Mouse (Mus musculus): ENCODE data around the gene Prkar1a. TPM values are rescaled to one million over a fixed set of nuclear protein-coding genes. Genes with fewer than 3 reads are reported as not detected.

Gene Prkar1a
- polyA plus RNA-seq, 1 experiment: 145 TPM

DNA sequence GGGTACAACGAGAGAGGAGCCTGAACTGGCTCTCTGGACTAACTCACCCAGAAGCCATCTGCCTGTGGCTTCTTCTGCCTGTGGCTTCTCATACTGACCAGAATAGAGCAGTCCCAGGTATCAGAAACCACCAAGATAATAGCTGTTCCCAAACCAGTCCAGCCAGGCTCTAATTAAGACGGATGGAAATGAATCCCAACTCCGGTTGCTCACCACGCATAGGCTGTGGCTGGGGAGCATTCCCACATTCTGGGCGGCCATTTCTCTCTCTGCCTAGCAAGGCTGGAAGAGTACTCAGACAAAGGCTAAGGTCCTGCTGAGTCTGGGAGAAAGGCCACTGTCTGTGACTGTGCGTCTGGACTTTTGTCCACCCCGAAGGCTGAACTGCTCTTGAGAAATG is 67.8 kb downstream of the Prkar1a start:
- 90% methylated on average over 7 of the region's 7 CpGs for whole genome bisulfite sequencing
- H3K27ac ChIP-seq (ENCODE audit: control insufficient read depth, insufficient read depth, low read length): no peak overlapping the region
- TF ChIP-seq CTCF (IDR thresholded peaks at IDR 0.05; ENCODE audit: borderline replicate concordance, control insufficient read depth, extremely low read depth, insufficient read depth, low read length, poor library complexity): no peak
- no peak for TF ChIP-seq POLR2A (IDR thresholded peaks at IDR 0.05; ENCODE audit: control insufficient read depth, extremely low read depth, insufficient read depth, low read length, poor library complexity)

DNA sequence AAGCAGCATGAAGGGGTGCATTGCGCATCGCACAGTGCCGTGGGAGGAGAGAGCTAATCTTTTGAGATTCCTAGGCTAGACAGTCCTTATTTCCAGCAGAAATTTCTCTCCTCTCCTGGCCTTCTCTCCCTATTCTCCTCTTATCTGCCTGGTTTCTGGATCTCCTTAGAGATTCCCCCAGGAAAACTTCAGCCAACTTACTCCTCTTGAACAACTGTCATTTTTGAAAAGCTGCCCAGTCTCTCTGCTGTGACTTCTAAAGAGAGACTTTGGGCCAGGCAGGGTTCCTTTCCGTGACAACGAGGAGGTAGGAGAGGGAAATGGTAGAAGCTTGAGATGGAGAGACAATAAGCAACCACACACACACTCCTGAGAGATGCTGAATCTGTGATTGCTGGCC is 68.2 kb downstream of the Prkar1a start:
- Histone ChIP-seq H3K27me3 (ENCODE audit: control insufficient read depth, insufficient read depth, low read length) (peaks cover 14% of the 10 kb centered on the region; the same call in 1 of the 2 replicates), H3K4me3 (ENCODE audit: control insufficient read depth, insufficient read depth, low read length) (no peak overlapping the region)

More for the DNA sequence above, 67.8 kb downstream of the Prkar1a start:
- H3K36me3 ChIP-seq (ENCODE audit: control insufficient read depth, insufficient read depth, low read length): no peaks in the 10 kb centered on the region
- peaks cover 10% of the 10 kb centered on the region; the same call in 1 of the 2 replicates for H3K27me3 ChIP-seq (ENCODE audit: control insufficient read depth, insufficient read depth, low read length)
- DNase-seq: no peak
- H3K4me1 ChIP-seq (replicated peaks; ENCODE audit: control insufficient read depth, insufficient read depth, low read length): no peaks in the 10 kb centered on the region
- H3K4me3 ChIP-seq (ENCODE audit: control insufficient read depth, insufficient read depth, low read length): no peak overlapping the region

DNA sequence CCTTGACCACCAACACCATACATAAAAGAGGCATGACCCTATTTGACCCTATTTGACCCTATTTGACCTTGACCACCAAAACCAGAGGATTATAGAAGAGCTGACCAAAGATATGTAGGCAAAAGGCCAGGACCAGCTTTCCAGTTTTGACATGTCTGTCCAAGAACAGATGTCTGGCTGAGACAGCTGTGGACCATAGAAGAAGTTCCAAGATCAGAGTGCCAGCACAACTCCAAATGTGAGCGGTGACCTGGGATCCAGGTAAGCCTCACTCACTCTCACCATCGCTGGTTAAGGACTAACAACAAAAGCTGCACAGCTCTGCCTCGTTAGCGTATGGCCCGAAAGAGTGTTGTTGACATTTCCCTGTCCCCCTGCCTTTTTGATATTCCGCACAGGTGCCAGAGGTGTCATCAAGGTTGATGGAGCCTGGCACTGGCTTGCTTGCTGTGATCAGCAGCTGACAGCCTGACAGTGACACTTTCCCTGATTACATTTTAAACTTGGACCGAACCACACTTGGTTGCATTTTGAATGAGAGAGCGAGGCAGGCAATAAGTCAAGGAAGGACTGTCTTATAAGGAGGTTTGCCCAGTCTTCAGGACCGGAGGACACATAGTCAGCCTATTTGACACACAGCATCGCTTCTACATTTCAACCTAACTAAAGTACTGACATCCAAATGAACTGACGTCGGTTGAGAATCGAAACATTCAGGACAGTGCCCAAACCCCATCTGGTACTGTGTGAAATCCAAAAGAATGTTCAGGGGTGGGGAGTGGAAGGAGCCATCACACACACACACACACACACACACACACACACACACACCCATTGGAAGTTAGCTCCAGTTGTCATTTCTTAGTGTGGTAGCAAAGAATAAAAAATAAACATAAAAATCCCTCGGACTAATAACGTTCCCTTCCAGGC is 69.0 kb downstream of the Prkar1a start:
- TF ChIP-seq POLR2A (IDR thresholded peaks at IDR 0.05; ENCODE audit: control insufficient read depth, extremely low read depth, insufficient read depth, low read length, poor library complexity) (no peak), CTCF (IDR thresholded peaks at IDR 0.05; ENCODE audit: borderline replicate concordance, control insufficient read depth, extremely low read depth, insufficient read depth, low read length, poor library complexity) (no peak)
- Histone ChIP-seq H3K27ac (ENCODE audit: control insufficient read depth, insufficient read depth, low read length) (no peak overlapping the region), H3K27me3 (ENCODE audit: control insufficient read depth, insufficient read depth, low read length) (peaks cover 14% of the 10 kb centered on the region; the same call in 1 of the 2 replicates), H3K4me1 (replicated peaks; ENCODE audit: control insufficient read depth, insufficient read depth, low read length) (no peaks in the 10 kb centered on the region), H3K4me3 (ENCODE audit: control insufficient read depth, insufficient read depth, low read length) (no peak overlapping the region), H3K36me3 (ENCODE audit: control insufficient read depth, insufficient read depth, low read length) (no peaks in the 10 kb centered on the region)
- WGBS: 96% methylated on average over 15 of the region's 15 CpGs
- DNase-seq: no peak

More for the DNA sequence above, 68.2 kb downstream of the Prkar1a start:
- TF ChIP-seq CTCF (IDR thresholded peaks at IDR 0.05; ENCODE audit: borderline replicate concordance, control insufficient read depth, extremely low read depth, insufficient read depth, low read length, poor library complexity) (no peak), POLR2A (IDR thresholded peaks at IDR 0.05; ENCODE audit: control insufficient read depth, extremely low read depth, insufficient read depth, low read length, poor library complexity) (no peak)
- Histone ChIP-seq H3K27ac (ENCODE audit: control insufficient read depth, insufficient read depth, low read length) (no peak overlapping the region), H3K4me1 (replicated peaks; ENCODE audit: control insufficient read depth, insufficient read depth, low read length) (no peaks in the 10 kb centered on the region), H3K36me3 (ENCODE audit: control insufficient read depth, insufficient read depth, low read length) (no peaks in the 10 kb centered on the region)
- DNase-seq: no peak
- 87% methylated on average over 5 of the region's 5 CpGs for WGBS

Other genes with a start within 250 kb of the Prkar1a start
- gene 9930022D16Rik, start 235.5 kb upstream of the Prkar1a start, polyA plus RNA-seq (2012; rRNA removed): not detected in 2 replicates
- 55.9 and 75.3 TPM in 2 replicates for gene Amz2, start 223.5 kb upstream of the Prkar1a start, polyA plus RNA-seq (2012; rRNA removed)
- gene Arsg, start 176.0 kb upstream of the Prkar1a start, polyA plus RNA-seq (2012; rRNA removed): 3.9 and 4.0 TPM in 2 replicates
- 9.0 and 11.2 TPM in 2 replicates for gene Slc16a6, start 175.8 kb upstream of the Prkar1a start, polyA plus RNA-seq (2012; rRNA removed)
- 4.7 and 7.0 TPM in 2 replicates for gene Wipi1, start 37.4 kb upstream of the Prkar1a start, polyA plus RNA-seq (2012; rRNA removed)
- gene Fam20a, start 72.9 kb downstream of the Prkar1a start, polyA plus RNA-seq (2012; rRNA removed): 2.8 and 3.2 TPM in 2 replicates
- 0.11 TPM in 1 of 2 replicates, not detected in the other for gene 1700012B07Rik, start 178.6 kb downstream of the Prkar1a start, polyA plus RNA-seq (2012; rRNA removed)

Measured in thymus, adult 2 months (tissue).